Comparison of ENCODE assay signal across 25 mouse cellular contexts in genomic region chr8:119408311-119408710, GRCm38 (mm10). TPM values are rescaled to one million over a fixed set of nuclear protein-coding genes. Genes with fewer than 3 reads are reported as not detected.
A peak's percentile ranks its signal among the peaks of the same experiment; 100 is the strongest.
DNase-seq lines count a peak whose midpoint lies in the region; ATAC-seq and TF ChIP-seq lines count a peak whose summit lies in the region.
"Had no signal": no experiment of that assay in that cellular context is flagged by ENCODE, and none has a peak within 500 bp of the region (broad histone marks: within the 10 kb centered on the region; RNA-seq: fewer than 3 reads in every experiment).

No protein-coding gene starts in this region.

- peak; percentile 55 for ATAC-seq in lung, postnatal 0 days
- ATAC-seq: forebrain, embryonic 14.5 days; hindbrain, postnatal 0 days; inflammation-experienced regulatory T-cells, adult 6 months had no signal

- H3K36me3 ChIP-seq in lung, postnatal 0 days (ENCODE audit: insufficient read depth, low read length), result peaks cover 22% of the 10 kb centered on the region
- H3K36me3 ChIP-seq in thymus, adult 2 months (ENCODE audit: control insufficient read depth, insufficient read depth, low read length), result no peaks in the 10 kb centered on the region

- no peaks in the 10 kb centered on the region for H3K4me1 ChIP-seq in lung, postnatal 0 days (ENCODE audit: insufficient read depth, low read depth, low read length)
- peaks cover 4% of the 10 kb centered on the region for H3K4me1 ChIP-seq in thymus, adult 2 months (replicated peaks; ENCODE audit: control insufficient read depth, insufficient read depth, low read length)
- H3K4me1 ChIP-seq: embryonic facial prominence, embryonic 12.5 days had no signal

- no peaks in the 10 kb centered on the region for H3K9me3 ChIP-seq in lung, postnatal 0 days (ENCODE audit: low read length)
- H3K9me3 ChIP-seq: embryonic facial prominence, embryonic 12.5 days; embryonic facial prominence, embryonic 15.5 days; heart, embryonic 10.5 days; heart, embryonic 13.5 days had no signal

- TF ChIP-seq CTCF in gastrocnemius, adult 2 months (IDR thresholded peaks at IDR 0.05), result no peak
- no peak for TF ChIP-seq CTCF in lung, postnatal 0 days (IDR thresholded peaks at IDR 0.05)
- TF ChIP-seq CTCF in thymus, adult 2 months (IDR thresholded peaks at IDR 0.05; ENCODE audit: borderline replicate concordance, control insufficient read depth, extremely low read depth, insufficient read depth, low read length, poor library complexity), result no peak

- intact Hi-C loops in gastrocnemius, adult 2 months (cut with DNase I), result no loop called here

- no peak for TF ChIP-seq EP300 in lung, postnatal 0 days (IDR thresholded peaks at IDR 0.05)

- H3K27me3 ChIP-seq in lung, postnatal 0 days (replicated peaks; ENCODE audit: insufficient read depth, low read length), result no peaks in the 10 kb centered on the region
- no peaks in the 10 kb centered on the region for H3K27me3 ChIP-seq in thymus, adult 2 months (ENCODE audit: control insufficient read depth, insufficient read depth, low read length)
- H3K27me3 ChIP-seq: embryonic facial prominence, embryonic 12.5 days; embryonic facial prominence, embryonic 15.5 days had no signal

- DNase-seq in gastrocnemius, adult 2 months, result peak; percentile 10
- no peak for DNase-seq in gastrocnemius, postnatal 10 days
- DNase-seq in lung, postnatal 0 days (ENCODE audit: low spot score), result peak; percentile 52
- no peak for DNase-seq in lung, postnatal 14 days
- DNase-seq in lung, postnatal 36 days, result peak; percentile 67
- DNase-seq in thymus, adult 2 months, result no peak
- DNase-seq: adrenal gland, adult 2 months; adrenal gland, postnatal 14 days; cerebellum, adult 11 months; cerebellum, adult 2 months; cerebellum, adult 9-11 months; cerebellum, postnatal 25 days; gastrocnemius, postnatal 14 days; heart, adult 18-20 months; heart, postnatal 14 days; heart, postnatal 4 days had no signal

- 61% methylated on average over 8 of the region's 8 CpGs for WGBS in lung, postnatal 0 days
- WGBS in thymus, adult 2 months, result 98% methylated on average over 8 of the region's 8 CpGs

- no peak overlapping the region for H3K4me2 ChIP-seq in lung, postnatal 0 days (replicated peaks; ENCODE audit: low read depth, low read length)
- H3K4me2 ChIP-seq: embryonic facial prominence, embryonic 12.5 days; embryonic facial prominence, embryonic 15.5 days; heart, embryonic 13.5 days; hindbrain, embryonic 14.5 days had no signal

- no peak for TF ChIP-seq POLR2A in thymus, adult 2 months (IDR thresholded peaks at IDR 0.05; ENCODE audit: control insufficient read depth, extremely low read depth, insufficient read depth, low read length, poor library complexity)

- H3K27ac ChIP-seq in gastrocnemius, adult 2 months, result no peak overlapping the region
- no peak overlapping the region for H3K27ac ChIP-seq in lung, postnatal 0 days (ENCODE audit: low read length)
- H3K27ac ChIP-seq in thymus, adult 2 months (ENCODE audit: control insufficient read depth, insufficient read depth, low read length), result no peak overlapping the region
- H3K27ac ChIP-seq: embryonic facial prominence, embryonic 12.5 days; embryonic facial prominence, embryonic 15.5 days; heart, embryonic 10.5 days; heart, embryonic 13.5 days; hindbrain, embryonic 14.5 days; hindbrain, postnatal 0 days had no signal

- H3K4me3 ChIP-seq in gastrocnemius, adult 2 months, result no peak overlapping the region
- H3K4me3 ChIP-seq in lung, postnatal 0 days (ENCODE audit: low read depth, low read length), result no peak overlapping the region
- H3K4me3 ChIP-seq in thymus, adult 2 months (ENCODE audit: control insufficient read depth, insufficient read depth, low read length), result no peak overlapping the region
- H3K4me3 ChIP-seq: embryonic facial prominence, embryonic 12.5 days; embryonic facial prominence, embryonic 15.5 days; heart, embryonic 10.5 days; heart, embryonic 13.5 days had no signal

- no peak overlapping the region for H3K9ac ChIP-seq in lung, postnatal 0 days (replicated peaks; ENCODE audit: low read depth)
- H3K9ac ChIP-seq: embryonic facial prominence, embryonic 12.5 days; embryonic facial prominence, embryonic 15.5 days; heart, embryonic 13.5 days; hindbrain, embryonic 14.5 days had no signal

RNA-seq across cellular contexts. Expression of gene Mlycd, which starts 13.6 kb away (rescaled TPM):
- total RNA-seq in gastrocnemius, adult 2 months (2021), result 100 to 1,000 TPM in 1 of 2 experiments, 10 to 100 TPM in 1; 78.9 to 103 TPM
- total RNA-seq in gastrocnemius, postnatal 10 days (2021), result 10 to 100 TPM; 66.8 to 67.5 TPM
- 18.3 and 19.1 TPM in 2 replicates for polyA plus RNA-seq in lung, postnatal 0 days (2015; fragmentation: Nextera tagmentation; extraction: Ambion mirVana)
- 20.7 and 22.1 TPM in 2 replicates for polyA plus RNA-seq in thymus, adult 2 months (2012; rRNA removed)

RNA-seq across cellular contexts. Expression of gene Osgin1, which starts 25.6 kb away (rescaled TPM):
- 10 to 100 TPM in 1 of 2 experiments, 1 to 10 TPM in 1; 9.3 to 19.7 TPM for total RNA-seq in gastrocnemius, adult 2 months (2021)
- total RNA-seq in gastrocnemius, postnatal 10 days (2021), result 1 to 10 TPM; 2.5 to 5.0 TPM
- polyA plus RNA-seq in lung, postnatal 0 days (2015; fragmentation: Nextera tagmentation; extraction: Ambion mirVana), result 9.7 and 14.0 TPM in 2 replicates
- 7.7 and 7.8 TPM in 2 replicates for polyA plus RNA-seq in thymus, adult 2 months (2012; rRNA removed)
- total RNA-seq: common myeloid progenitor, adult 5-6 weeks; hindbrain, postnatal 0 days had no signal

RNA-seq across cellular contexts. Expression of gene Necab2, which starts 38.2 kb away (rescaled TPM):
- not detected for total RNA-seq in gastrocnemius, adult 2 months (2021)
- under 1 TPM; 0.38 to 0.73 TPM for total RNA-seq in gastrocnemius, postnatal 10 days (2021)
- polyA plus RNA-seq in lung, postnatal 0 days (2015; fragmentation: Nextera tagmentation; extraction: Ambion mirVana), result 1.2 and 1.8 TPM in 2 replicates
- 0.06 and 0.12 TPM in 2 replicates for polyA plus RNA-seq in thymus, adult 2 months (2012; rRNA removed)
- total RNA-seq: common myeloid progenitor, adult 5-6 weeks; heart, adult 18-20 months; heart, postnatal 14 days had no signal
- polyA plus RNA-seq: inflammation-experienced regulatory T-cells, adult 6 months had no signal

Comparison
In these comparisons a context has a peak if more than half of its experiments do, and no peak if none do; other contexts are left out.
1. DNase-seq: peak in gastrocnemius, adult 2 months (single experiment), lung, postnatal 0 days (single experiment) and lung, postnatal 36 days (single experiment); none in gastrocnemius, postnatal 10 days (single experiment), lung, postnatal 14 days (single experiment) and thymus, adult 2 months (single experiment).